Mouse (Mus musculus) layer of hippocampus, postnatal 14 days (tissue): ENCODE data around the gene Npas3. TPM values are rescaled to one million over a fixed set of nuclear protein-coding genes. Genes with fewer than 3 reads are reported as not detected.

ENCODE experiments used
- DNase-seq, 2 experiments: peaks; one replicate each; pipeline ENCODE4 v3.0.0; 2021 to 2022; ENCODE audit warnings: low spot score in 2 of 2, mixed read lengths in 1 of 2
- total RNA-seq, 2 experiments: library from RNA; stranded (reverse); gene quantifications; 2 replicates each; pipeline ENCODE4 v1.2.3; 2021

The Npas3 gene
- total RNA-seq, 2 experiments from 2014 or later = 32.5 to 32.8 TPM

DNA sequence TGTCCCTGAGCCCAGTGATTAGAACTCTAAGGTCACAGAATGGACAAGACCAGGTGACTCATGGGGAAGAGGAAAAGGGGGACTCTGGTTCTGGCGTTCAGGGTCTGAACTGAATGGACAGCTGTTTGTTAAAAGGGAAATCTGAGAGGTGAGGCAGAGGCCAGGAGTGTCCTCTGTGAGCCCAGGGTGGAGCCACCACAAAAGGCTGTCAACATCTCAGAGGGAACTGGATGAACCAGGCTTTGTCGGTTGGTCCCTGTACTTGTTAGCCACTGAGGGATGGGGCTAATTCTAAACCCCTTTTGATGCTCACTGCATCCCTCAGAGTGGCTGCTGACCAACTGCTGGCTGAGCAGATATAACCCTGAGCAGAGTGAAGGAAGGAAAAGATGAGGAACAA lies 861.9 kb downstream of the Npas3 start:
- DNase-seq = no peak

DNA sequence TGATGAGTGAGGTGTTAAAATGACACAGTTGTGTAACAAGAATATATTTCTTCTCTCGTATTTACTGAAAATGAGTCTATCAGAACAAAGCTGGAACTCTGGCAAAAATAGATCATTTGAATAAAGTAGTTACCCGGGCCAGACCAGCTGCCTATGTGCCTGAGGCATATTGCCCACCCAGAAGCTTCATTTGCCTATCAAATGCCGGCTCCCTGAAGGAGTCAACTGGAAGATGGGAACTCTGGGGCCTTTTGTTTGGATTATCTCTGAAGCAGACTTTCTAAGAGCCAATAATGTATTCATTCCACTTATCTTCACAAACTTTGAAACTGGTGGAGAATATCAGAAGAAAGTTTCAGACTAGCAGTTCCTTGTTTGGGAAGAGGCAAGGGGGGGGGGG lies 862.5 kb downstream of the Npas3 start:
- DNase-seq = no peak

DNA sequence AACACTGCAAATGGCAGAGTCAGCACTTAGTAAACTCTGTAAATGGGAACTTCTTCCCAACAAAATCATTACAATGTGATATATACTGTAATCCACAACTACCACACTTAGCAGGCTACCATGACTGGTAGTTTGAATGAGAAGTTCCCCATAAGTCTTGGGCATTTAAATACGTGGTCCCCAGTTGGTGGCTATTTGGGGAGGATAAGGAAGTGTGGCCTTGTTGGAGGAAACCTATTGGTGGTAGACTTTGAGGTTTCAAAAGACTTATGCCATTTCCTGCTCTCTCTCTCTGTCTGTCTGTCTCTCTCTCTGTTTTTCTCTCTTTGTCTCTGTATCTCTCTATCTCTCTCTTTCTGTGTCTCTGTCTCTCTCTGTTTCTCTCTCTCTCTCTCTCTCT lies 871.9 kb downstream of the Npas3 start:
- no peak for DNase-seq

DNA sequence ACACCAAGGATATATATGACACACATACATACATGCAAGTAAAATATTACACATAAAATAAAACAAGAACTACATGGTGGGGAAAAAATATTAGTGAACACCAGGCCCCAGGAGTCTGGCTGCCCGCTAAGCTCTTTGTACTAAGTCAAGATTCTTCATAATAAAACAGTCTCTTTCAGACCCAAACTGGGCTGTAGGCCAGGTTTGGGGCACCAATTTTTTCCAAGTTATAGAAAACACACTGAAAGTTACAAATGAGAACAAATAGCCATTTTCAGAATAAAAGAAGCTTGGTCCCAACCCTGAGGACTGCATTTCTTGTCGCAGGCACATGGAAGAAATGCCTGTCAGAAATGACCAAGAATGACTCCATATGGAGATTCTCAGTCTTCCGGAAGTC lies 872.8 kb downstream of the Npas3 start:
- no peak for DNase-seq
